Mouse (Mus musculus): Measurements from ENCODE around the gene Vmn1r46. TPM values are rescaled to one million over a fixed set of nuclear protein-coding genes. Genes with fewer than 3 reads are reported as not detected.
"Not testable (repeated sequence)": the region's sequence is repeated elsewhere in the genome, so short reads cannot be mapped to it uniquely, and the experiment has no call there.

Vmn1r46 gene
- polyA plus RNA-seq (2015; fragmentation: Nextera tagmentation; extraction: Ambion mirVana), result not detected in 2 replicates

- no peaks in the 10 kb centered on the region for H3K27me3 ChIP-seq
- 65% methylated on average over 2 of the region's 2 CpGs for WGBS
- ATAC-seq (ENCODE audit: low read depth), result no peak
- H3K4me3 ChIP-seq, result no peak within 1 kb of the TSS
- H3K9me3 ChIP-seq, result peaks cover 28% of the 10 kb centered on the region
- no peak within 1 kb of the TSS for H3K27ac ChIP-seq (replicated peaks)
- no peaks in the 10 kb centered on the region for H3K36me3 ChIP-seq
- no peak within 1 kb of the TSS for H3K4me2 ChIP-seq
- no peaks in the 10 kb centered on the region for H3K4me1 ChIP-seq (replicated peaks)
- no peak within 1 kb of the TSS for H3K9ac ChIP-seq
Observed at GRCm38 (mm10) chr6:89969013-89969412, at the start of gene Vmn1r46. Gene Vmn1r46 (plus strand): TSS chr6:89969313.

DNA sequence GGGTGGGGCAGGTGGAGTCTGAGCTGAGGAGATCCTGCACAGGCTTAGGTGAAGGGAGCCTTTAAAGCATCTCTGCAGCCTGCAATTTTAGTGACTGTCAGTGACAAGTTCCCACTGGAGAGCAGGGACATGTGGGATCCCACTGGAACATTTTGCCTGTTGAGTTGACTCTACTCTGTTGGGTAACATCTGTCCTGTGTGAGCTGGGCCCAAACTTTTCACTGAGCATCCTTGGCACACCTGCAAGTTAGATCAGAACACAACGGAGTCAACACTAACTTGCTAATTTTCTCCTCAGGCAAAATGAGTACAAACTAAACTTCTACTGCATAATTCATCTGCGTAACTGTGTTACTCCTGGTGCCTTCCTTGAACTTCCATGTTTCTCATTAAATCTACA, 28.6 kb upstream of the Vmn1r46 start, which contains the start of gene Vmn1r45:
Gene Vmn1r45, minus strand, starts transcription at position 101 of the 400 bp plus-strand sequence.
- H3K27ac ChIP-seq (replicated peaks); H3K27me3 ChIP-seq; ATAC-seq (ENCODE audit: low read depth); H3K4me2 ChIP-seq; H3K4me3 ChIP-seq; H3K4me1 ChIP-seq (replicated peaks); H3K36me3 ChIP-seq; H3K9me3 ChIP-seq; H3K9ac ChIP-seq: not testable (repeated sequence)
- 87% methylated on average over 2 of the region's 2 CpGs for WGBS

DNA sequence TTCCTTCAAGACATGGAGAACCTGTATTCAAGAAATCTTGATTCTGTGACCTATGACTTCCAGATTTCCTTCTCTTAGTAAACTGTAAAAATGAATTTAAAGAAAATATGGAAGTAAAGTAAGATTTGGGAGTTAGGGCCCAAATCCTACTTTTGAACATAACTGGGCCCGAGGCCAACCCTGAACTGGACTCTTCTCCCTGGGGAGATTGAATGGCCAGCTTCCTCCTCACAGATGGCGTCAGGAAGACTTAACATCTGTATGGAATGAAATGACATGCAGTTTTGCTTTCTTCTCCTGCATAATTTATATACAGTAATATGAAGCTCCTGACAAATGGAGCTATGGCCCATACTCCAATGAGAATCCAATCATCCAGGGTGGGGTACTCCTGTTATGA, 28.2 kb upstream of the Vmn1r46 start:
- H3K27ac ChIP-seq (replicated peaks), result no peak overlapping the region
- no peaks in the 10 kb centered on the region for H3K9me3 ChIP-seq
- no peak for ATAC-seq (ENCODE audit: low read depth)
- H3K4me2 ChIP-seq, result no peak overlapping the region
- H3K9ac ChIP-seq, result no peak overlapping the region
- WGBS, result 82% methylated on average over 2 of the region's 2 CpGs
- H3K27me3 ChIP-seq, result no peaks in the 10 kb centered on the region
- H3K36me3 ChIP-seq, result no peaks in the 10 kb centered on the region
- no peak overlapping the region for H3K4me3 ChIP-seq
- H3K4me1 ChIP-seq (replicated peaks), result no peaks in the 10 kb centered on the region

- Histone ChIP-seq H3K36me3 (no peaks in the 10 kb centered on the region), H3K4me1 (replicated peaks) (no peaks in the 10 kb centered on the region), H3K9me3 (peaks cover 16% of the 10 kb centered on the region; the same call in 1 of the 2 replicates), H3K9ac (no peak overlapping the region), H3K27ac (replicated peaks) (no peak overlapping the region), H3K4me2 (no peak overlapping the region), H3K4me3 (no peak overlapping the region), H3K27me3 (no peaks in the 10 kb centered on the region)
- 66% methylated on average over 2 of the region's 2 CpGs for WGBS
- ATAC-seq (ENCODE audit: low read depth), result no peak
Observed at GRCm38 (mm10) chr6:89953556-89953955, 15.6 kb upstream of the Vmn1r46 start.

- Histone ChIP-seq H3K9me3 (peaks cover 25% of the 10 kb centered on the region), H3K4me1 (replicated peaks) (no peaks in the 10 kb centered on the region), H3K9ac (no peak overlapping the region), H3K4me3 (no peak overlapping the region), H3K4me2 (no peak overlapping the region), H3K36me3 (no peaks in the 10 kb centered on the region), H3K27me3 (no peaks in the 10 kb centered on the region), H3K27ac (replicated peaks) (no peak overlapping the region)
- no peak for ATAC-seq (ENCODE audit: low read depth)
Observed at GRCm38 (mm10) chr6:89966341-89966740, 2.8 kb upstream of the Vmn1r46 start.

DNA sequence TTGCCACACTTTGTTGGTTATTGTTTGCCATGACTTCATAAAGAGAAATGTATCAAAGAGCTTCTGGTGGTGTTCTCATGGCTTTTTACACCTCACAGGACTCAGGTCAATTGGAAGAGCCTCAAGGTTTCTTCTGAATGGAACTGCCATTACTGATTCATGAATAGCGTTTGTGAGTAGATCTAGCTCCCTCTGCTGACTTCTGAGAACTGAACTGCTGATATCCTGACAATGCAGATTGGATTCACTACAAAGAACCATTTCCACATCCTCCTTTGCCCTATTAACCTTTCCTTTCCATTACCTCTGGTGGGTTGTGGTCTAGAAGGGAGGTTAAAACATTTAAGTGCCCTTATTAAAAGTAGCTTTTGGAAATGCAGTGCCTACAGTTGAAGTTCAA, 16.9 kb downstream of the Vmn1r46 start:
- no peak overlapping the region for H3K9ac ChIP-seq
- H3K4me1 ChIP-seq (replicated peaks), result no peaks in the 10 kb centered on the region
- H3K27ac ChIP-seq (replicated peaks), result no peak overlapping the region
- H3K4me2 ChIP-seq, result no peak overlapping the region
- H3K36me3 ChIP-seq, result no peaks in the 10 kb centered on the region
- H3K9me3 ChIP-seq, result peaks cover 4% of the 10 kb centered on the region; the same call in 1 of the 2 replicates
- no peaks in the 10 kb centered on the region for H3K27me3 ChIP-seq
- 15% methylated on average over 1 of the region's 1 CpGs for WGBS
- no peak overlapping the region for H3K4me3 ChIP-seq
- no peak for ATAC-seq (ENCODE audit: low read depth)

- not testable (repeated sequence) for H3K4me1 ChIP-seq (replicated peaks); ATAC-seq (ENCODE audit: low read depth)
- 94% methylated on average over 1 of the region's 1 CpGs for WGBS
Observed at GRCm38 (mm10) chr6:90015847-90016246, 46.7 kb downstream of the Vmn1r46 start, which contains the start of gene Vmn1r47. Gene Vmn1r47 (plus strand): TSS chr6:90016147.

More at GRCm38 (mm10) chr6:90015847-90016246, 46.7 kb downstream of the Vmn1r46 start, which contains the start of gene Vmn1r47:
- not testable (repeated sequence) for H3K36me3 ChIP-seq; H3K9ac ChIP-seq; H3K4me3 ChIP-seq; H3K27me3 ChIP-seq; H3K9me3 ChIP-seq; H3K4me2 ChIP-seq; H3K27ac ChIP-seq (replicated peaks)

Other genes with a start within 250 kb of the Vmn1r46 start
- gene Vmn1r41, start 228.5 kb upstream of the Vmn1r46 start, polyA plus RNA-seq (2015; fragmentation: Nextera tagmentation; extraction: Ambion mirVana), result not detected in 2 replicates
- not detected in 2 replicates for gene Vmn1r42, start 92.9 kb upstream of the Vmn1r46 start, polyA plus RNA-seq (2015; fragmentation: Nextera tagmentation; extraction: Ambion mirVana)
- gene Vmn1r43, start 92.9 kb upstream of the Vmn1r46 start, polyA plus RNA-seq (2015; fragmentation: Nextera tagmentation; extraction: Ambion mirVana), result not detected in 2 replicates
- gene Vmn1r44, start 85.7 kb upstream of the Vmn1r46 start, polyA plus RNA-seq (2015; fragmentation: Nextera tagmentation; extraction: Ambion mirVana), result not detected in 2 replicates
- gene Vmn1r45, start 28.7 kb upstream of the Vmn1r46 start, polyA plus RNA-seq (2015; fragmentation: Nextera tagmentation; extraction: Ambion mirVana), result not detected in 2 replicates
- not detected in 2 replicates for gene Vmn1r47, start 46.8 kb downstream of the Vmn1r46 start, polyA plus RNA-seq (2015; fragmentation: Nextera tagmentation; extraction: Ambion mirVana)
- not detected in 2 replicates for gene Vmn1r48, start 67.5 kb downstream of the Vmn1r46 start, polyA plus RNA-seq (2015; fragmentation: Nextera tagmentation; extraction: Ambion mirVana)
- gene Vmn1r49, start 109.2 kb downstream of the Vmn1r46 start, polyA plus RNA-seq (2015; fragmentation: Nextera tagmentation; extraction: Ambion mirVana), result not detected in 2 replicates
- gene Vmn1r50, start 132.1 kb downstream of the Vmn1r46 start, polyA plus RNA-seq (2015; fragmentation: Nextera tagmentation; extraction: Ambion mirVana), result not detected in 2 replicates
- gene Vmn1r51, start 153.3 kb downstream of the Vmn1r46 start, polyA plus RNA-seq (2015; fragmentation: Nextera tagmentation; extraction: Ambion mirVana), result not detected in 2 replicates
- not detected in 2 replicates for gene Vmn1r52, start 205.5 kb downstream of the Vmn1r46 start, polyA plus RNA-seq (2015; fragmentation: Nextera tagmentation; extraction: Ambion mirVana)
- gene V1ra8, start 233.5 kb downstream of the Vmn1r46 start, polyA plus RNA-seq (2015; fragmentation: Nextera tagmentation; extraction: Ambion mirVana), result not detected in 2 replicates

Measured in neural tube, embryonic 13.5 days (tissue).